Mouse (Mus musculus) Patski (cell line): ENCODE measurements at regions not wholly inside any gene's neighbourhood (a gene's known extent, or its start where the extent isn't known, plus 50 kb on each side); places are given as distances from the start of the nearest gene placed in this dataset.

ENCODE experiments used
- ATAC-seq: fragments of 100-300 bp; one replicate; pipeline ENCODE4 v1.8.0; 2021
- CTCF ChIA-PET: fragments of 350-600 bp; sonication (Branson Sonifier 250); formaldehyde crosslinking; loops from one replicate; lab custom pipeline; 2022; ENCODE audit warnings: inconsistent platforms; lab: Charles Lee
- POLR2A ChIA-PET: fragments of 350-600 bp; sonication (Branson Sonifier 250); formaldehyde crosslinking; loops from one replicate; lab custom pipeline; 2022; ENCODE audit warnings: antibody characterized with exemption, inconsistent platforms; lab: Charles Lee
- DNase-seq: peaks from one replicate; pipeline ENCODE4 v3.0.0-alpha.2; 2011; ENCODE audit warnings: low read depth, low spot score
- H3K27me3 ChIP-seq: fragments of 371-371 bp; one replicate; pipeline ENCODE4 v1.5.1; 2021
- CTCF ChIP-seq: fragments of 100-300 bp; IDR thresholded peaks from one replicate; pipeline ENCODE4 v1.5.1; 2021
- in situ Hi-C: fragments of 300-500 bp; cut with MboI; formaldehyde crosslinking; loops from 3 replicates; pipeline ENCODE4 v1.11.1; 2018; ENCODE audit warnings: low pct_unique_long_range_greater_than_20kb, mixed read lengths

- ChIA-PET CTCF (interaction anchor here (0.8 kb wide), 1 partner anchor 157 kb away, joined by 5 read pairs; the partner anchor contains the start of gene Efnb1), POLR2A (interaction anchor here (0.6 to 1.4 kb wide), 2 partner anchors 152 to 155 kb away, joined by 3 to 4 read pairs; no protein-coding TSS in a partner anchor)
- DNase-seq (no peak), ATAC-seq (no peak)
- no peak for TF ChIP-seq CTCF
- in situ Hi-C loops = loop anchor here (5.0 to 10.0 kb wide), 4 partner anchors 85 to 242 kb away; partner anchors contain the start of gene Efnb1
- no peaks in the 10 kb centered on the region for H3K27me3 ChIP-seq
Observed at GRCm38 (mm10) chrX:99292758-99293157, 156.8 kb downstream of the Efnb1 start.

- ATAC-seq (no peak), DNase-seq (no peak)
- TF ChIP-seq CTCF = no peak
- CTCF ChIA-PET = no interaction called here
- POLR2A ChIA-PET = interaction anchor here (0.7 to 1.4 kb wide), 2 partner anchors 9 to 151 kb away, joined by 3 read pairs; no protein-coding TSS in a partner anchor
- no peaks in the 10 kb centered on the region for H3K27me3 ChIP-seq
- in situ Hi-C loops = loop anchor here (5.0 to 10.0 kb wide), 4 partner anchors 85 to 243 kb away; partner anchors contain the start of gene Efnb1
Observed at GRCm38 (mm10) chrX:99291965-99292364, 156.0 kb downstream of the Efnb1 start.

GRCm38 (mm10) chrX:99291423-99291963, 155.6 kb downstream of the Efnb1 start:
- in situ Hi-C loops = loop anchor here (5.0 to 10.0 kb wide), 4 partner anchors 84 to 243 kb away; partner anchors contain the start of gene Efnb1
- no peak for TF ChIP-seq CTCF
- ATAC-seq = peak; percentile 71
- no peaks in the 10 kb centered on the region for H3K27me3 ChIP-seq
- CTCF ChIA-PET = no interaction called here
- peak; percentile 61 for DNase-seq
- POLR2A ChIA-PET = interaction anchor here (0.7 to 1.4 kb wide), 2 partner anchors 9 to 151 kb away, joined by 3 read pairs; no protein-coding TSS in a partner anchor

GRCm38 (mm10) chrX:99287988-99288387, 152.1 kb downstream of the Efnb1 start:
- H3K27me3 ChIP-seq = no peaks in the 10 kb centered on the region
- ChIA-PET POLR2A (no interaction called here), CTCF (interaction anchor here (2.6 kb wide), 1 partner anchor 10 kb away, joined by 5 read pairs; no protein-coding TSS in a partner anchor)
- ATAC-seq (no peak), DNase-seq (no peak)
- no peak for TF ChIP-seq CTCF
- in situ Hi-C loops = no loop called here

- CTCF ChIA-PET = no interaction called here
- H3K27me3 ChIP-seq = no peaks in the 10 kb centered on the region
- no peak for ATAC-seq
- POLR2A ChIA-PET = no interaction called here
- no peak for TF ChIP-seq CTCF
- DNase-seq = no peak
- in situ Hi-C loops = no loop called here
Observed at GRCm38 (mm10) chrX:99286876-99287275, 150.9 kb downstream of the Efnb1 start.

- no peaks in the 10 kb centered on the region for H3K27me3 ChIP-seq
- DNase-seq (no peak), ATAC-seq (peak; percentile 79)
- in situ Hi-C loops = no loop called here
- ChIA-PET POLR2A (interaction anchor here (0.5 kb wide), 1 partner anchor 1860 kb away, joined by 5 read pairs; no protein-coding TSS in a partner anchor), CTCF (interaction anchor here (1.0 to 1.1 kb wide), 2 partner anchors 9 to 12 kb away, joined by 3 read pairs; no protein-coding TSS in a partner anchor)
- TF ChIP-seq CTCF = no peak
Observed at GRCm38 (mm10) chrX:99285611-99286010, 149.7 kb downstream of the Efnb1 start.

- in situ Hi-C loops = no loop called here
- DNase-seq (no peak), ATAC-seq (no peak)
- no peak for TF ChIP-seq CTCF
- ChIA-PET CTCF (no interaction called here), POLR2A (no interaction called here)
- no peaks in the 10 kb centered on the region for H3K27me3 ChIP-seq
Observed at GRCm38 (mm10) chrX:99280991-99281390, 145.1 kb downstream of the Efnb1 start.

- POLR2A ChIA-PET = no interaction called here
- ATAC-seq = no peak
- TF ChIP-seq CTCF = no peak
- in situ Hi-C loops = no loop called here
- H3K27me3 ChIP-seq = no peaks in the 10 kb centered on the region
- CTCF ChIA-PET = no interaction called here
- DNase-seq = no peak
Observed at GRCm38 (mm10) chrX:99280543-99280942, 144.6 kb downstream of the Efnb1 start.

GRCm38 (mm10) chrX:99275536-99275935, 139.6 kb downstream of the Efnb1 start:
- in situ Hi-C loops = no loop called here
- H3K27me3 ChIP-seq = peaks cover 4% of the 10 kb centered on the region
- DNase-seq (no peak), ATAC-seq (no peak)
- POLR2A ChIA-PET = no interaction called here
- TF ChIP-seq CTCF = no peak
- CTCF ChIA-PET = no interaction called here

GRCm38 (mm10) chrX:99271908-99272307, 136.0 kb downstream of the Efnb1 start:
- DNase-seq = no peak
- peaks cover 7% of the 10 kb centered on the region for H3K27me3 ChIP-seq
- ChIA-PET POLR2A (no interaction called here), CTCF (no interaction called here)
- in situ Hi-C loops = no loop called here
- no peak for TF ChIP-seq CTCF
- no peak for ATAC-seq

- DNase-seq (no peak), ATAC-seq (no peak)
- H3K27me3 ChIP-seq = peaks cover 10% of the 10 kb centered on the region
- TF ChIP-seq CTCF = no peak
- in situ Hi-C loops = no loop called here
- POLR2A ChIA-PET = no interaction called here
- CTCF ChIA-PET = no interaction called here
Observed at GRCm38 (mm10) chrX:99249038-99249607, 113.2 kb downstream of the Efnb1 start.
